Mouse (Mus musculus): Measurements from ENCODE around the gene Rbm47.

The Rbm47 gene

GRCm38 (mm10) chr5:66166193-66166629 lies 6.7 kb downstream of the Rbm47 start:
- in situ Hi-C loops (cut with MboI; ENCODE audit: low sequenced_read_pairs): no loop called here

GRCm38 (mm10) chr5:66165748-66166147 lies 7.2 kb downstream of the Rbm47 start:
- in situ Hi-C loops (cut with MboI; ENCODE audit: low sequenced_read_pairs): no loop called here

- in situ Hi-C loops (cut with MboI; ENCODE audit: low sequenced_read_pairs): no loop called here
Observed at GRCm38 (mm10) chr5:66156431-66156962, 16.4 kb downstream of the Rbm47 start.

- in situ Hi-C loops (cut with MboI; ENCODE audit: low sequenced_read_pairs): no loop called here
Observed at GRCm38 (mm10) chr5:66154616-66155015, 18.3 kb downstream of the Rbm47 start.

- in situ Hi-C loops (cut with MboI; ENCODE audit: low sequenced_read_pairs): no loop called here
Observed at GRCm38 (mm10) chr5:66153486-66153885, 19.4 kb downstream of the Rbm47 start.

GRCm38 (mm10) chr5:66151301-66152188 lies 21.4 kb downstream of the Rbm47 start:
- in situ Hi-C loops (cut with MboI; ENCODE audit: low sequenced_read_pairs): no loop called here

GRCm38 (mm10) chr5:66150706-66151300 lies 22.1 kb downstream of the Rbm47 start:
- in situ Hi-C loops (cut with MboI; ENCODE audit: low sequenced_read_pairs): no loop called here

GRCm38 (mm10) chr5:66150106-66150705 lies 22.7 kb downstream of the Rbm47 start:
- in situ Hi-C loops (cut with MboI; ENCODE audit: low sequenced_read_pairs): no loop called here

- in situ Hi-C loops (cut with MboI; ENCODE audit: low sequenced_read_pairs): no loop called here
Observed at GRCm38 (mm10) chr5:66149571-66149970, 23.3 kb downstream of the Rbm47 start.

GRCm38 (mm10) chr5:66149111-66149510 lies 23.8 kb downstream of the Rbm47 start:
- in situ Hi-C loops (cut with MboI; ENCODE audit: low sequenced_read_pairs): no loop called here

- in situ Hi-C loops (cut with MboI; ENCODE audit: low sequenced_read_pairs): no loop called here
Observed at GRCm38 (mm10) chr5:66147313-66147712, 25.6 kb downstream of the Rbm47 start.

- in situ Hi-C loops (cut with MboI; ENCODE audit: low sequenced_read_pairs): no loop called here
Observed at GRCm38 (mm10) chr5:66145583-66145982, 27.3 kb downstream of the Rbm47 start.

- in situ Hi-C loops (cut with MboI; ENCODE audit: low sequenced_read_pairs): no loop called here
Observed at GRCm38 (mm10) chr5:66143093-66144032, 29.6 kb downstream of the Rbm47 start.

GRCm38 (mm10) chr5:66141474-66141873 lies 31.4 kb downstream of the Rbm47 start:
- in situ Hi-C loops (cut with MboI; ENCODE audit: low sequenced_read_pairs): no loop called here

GRCm38 (mm10) chr5:66139634-66140295 lies 33.2 kb downstream of the Rbm47 start:
- in situ Hi-C loops (cut with MboI; ENCODE audit: low sequenced_read_pairs): no loop called here

- in situ Hi-C loops (cut with MboI; ENCODE audit: low sequenced_read_pairs): no loop called here
Observed at GRCm38 (mm10) chr5:66139171-66139570, 33.7 kb downstream of the Rbm47 start.

- in situ Hi-C loops (cut with MboI; ENCODE audit: low sequenced_read_pairs): no loop called here
Observed at GRCm38 (mm10) chr5:66138597-66138996, 34.3 kb downstream of the Rbm47 start.

GRCm38 (mm10) chr5:66137250-66137649 lies 35.7 kb downstream of the Rbm47 start:
- in situ Hi-C loops (cut with MboI; ENCODE audit: low sequenced_read_pairs): no loop called here

- in situ Hi-C loops (cut with MboI; ENCODE audit: low sequenced_read_pairs): no loop called here
Observed at GRCm38 (mm10) chr5:66135853-66136210, 37.1 kb downstream of the Rbm47 start.
